Mouse (Mus musculus): ENCODE results near the gene 3425401B19Rik. TPM values are rescaled to one million over a fixed set of nuclear protein-coding genes. Genes with fewer than 3 reads are reported as not detected.

The 3425401B19Rik gene
- 0.04 and 0.10 TPM in 2 replicates for polyA plus RNA-seq (2012; rRNA removed)

DNA sequence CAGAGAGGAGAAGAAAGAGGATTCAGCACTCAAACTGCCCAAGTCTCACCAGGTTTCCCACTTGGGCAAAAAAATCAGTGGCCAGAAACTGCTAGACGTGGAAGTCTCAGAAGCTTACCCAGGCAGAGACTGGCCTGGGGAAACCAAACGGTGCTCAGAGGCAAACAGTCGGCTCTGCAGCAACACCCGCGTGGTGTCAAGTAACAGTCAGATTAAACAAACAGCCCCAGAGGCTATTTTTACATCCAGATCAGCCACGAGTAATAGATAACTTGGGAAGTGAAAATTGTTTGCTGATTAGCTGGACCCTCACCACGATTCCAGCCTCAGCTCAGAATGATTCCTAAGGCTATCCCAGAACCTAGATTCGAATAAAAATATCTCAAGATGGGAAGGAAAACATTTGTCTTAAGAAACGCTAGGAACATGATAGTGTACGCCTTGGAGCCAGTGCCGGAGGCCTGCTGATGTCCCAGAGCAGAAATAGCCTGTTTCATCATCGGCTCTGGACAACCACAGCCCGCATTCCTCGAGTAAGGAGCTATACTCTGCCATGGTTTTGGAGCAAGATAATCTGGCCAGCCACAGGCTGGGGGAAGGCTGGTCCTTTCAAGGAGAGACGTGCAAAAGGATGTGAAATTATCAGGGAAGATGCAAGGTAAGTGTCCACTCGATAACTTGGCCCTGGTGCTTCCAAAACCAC is at the start of gene 3425401B19Rik:
Gene 3425401B19Rik, minus strand, starts transcription at position 170 of the 703 bp plus-strand sequence.
- 65% methylated on average over 16 of the region's 16 CpGs for WGBS
- DNase-seq (ENCODE audit: low read depth, low spot score), result no peak

DNA sequence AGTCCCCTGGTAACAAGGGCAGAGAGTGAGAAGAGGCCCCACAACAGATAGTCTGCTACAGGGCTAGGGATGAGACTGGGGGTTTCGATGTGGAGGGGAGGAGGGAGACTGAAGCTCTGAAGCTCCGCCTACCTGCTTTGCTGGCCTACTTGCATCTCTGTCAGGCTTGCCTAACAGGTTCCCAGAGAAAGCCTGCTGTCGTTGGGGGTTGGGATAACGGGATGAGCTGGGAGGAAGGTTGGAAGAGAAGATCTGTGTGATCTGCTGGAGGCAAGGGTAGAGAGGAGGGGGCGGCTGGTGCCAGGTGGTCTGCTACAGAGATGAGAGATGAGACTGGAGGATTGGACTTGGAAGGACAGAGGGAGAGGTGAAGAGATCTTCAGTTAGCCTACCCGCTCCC is 47.9 kb upstream of the 3425401B19Rik start:
- WGBS, result 56% methylated on average over 6 of the region's 6 CpGs

DNA sequence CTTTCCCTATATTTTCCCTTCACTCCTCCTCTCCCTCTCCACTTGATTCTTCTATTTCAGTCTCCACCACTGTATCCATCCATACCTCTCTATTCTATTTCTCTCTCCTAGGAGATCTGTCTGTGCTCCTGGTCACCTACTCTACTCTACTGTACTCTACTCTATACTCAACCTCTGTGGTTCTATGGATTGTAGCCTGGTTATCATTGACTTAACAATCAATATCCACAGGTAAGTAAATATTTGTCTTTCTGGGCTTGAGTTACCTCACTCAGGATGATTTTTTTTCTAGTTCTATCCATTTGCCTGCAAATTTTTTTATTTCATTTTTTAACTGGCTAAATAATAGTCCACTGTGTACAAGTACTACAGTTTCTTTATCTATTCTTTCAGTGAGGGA is 41.8 kb upstream of the 3425401B19Rik start:
- DNase-seq (ENCODE audit: low read depth, low spot score), result no peak

More for the DNA sequence above, 47.9 kb upstream of the 3425401B19Rik start:
- DNase-seq (ENCODE audit: low read depth, low spot score), result no peak

DNA sequence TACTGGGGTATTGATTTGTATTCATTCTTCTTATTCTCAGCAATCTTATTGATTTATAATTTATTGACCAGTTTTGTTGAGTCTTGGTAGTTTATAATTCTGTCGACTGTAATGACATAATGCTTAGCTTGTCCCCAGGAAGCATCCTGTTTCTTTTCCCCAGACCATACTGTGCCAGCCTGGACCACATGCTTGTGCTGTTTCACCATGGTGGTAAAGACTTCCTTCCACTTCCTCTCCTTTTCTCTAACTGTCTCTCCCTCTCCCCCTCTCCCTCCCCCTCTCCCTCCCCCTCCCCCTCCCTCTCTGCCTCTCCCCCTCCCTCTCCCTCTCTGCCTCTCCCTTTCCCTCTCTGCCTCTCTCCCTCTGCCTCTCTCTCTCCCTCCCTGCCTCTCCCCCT is 36.4 kb upstream of the 3425401B19Rik start:
- 28% methylated on average over 1 of the region's 1 CpGs for WGBS
- no peak for DNase-seq (ENCODE audit: low read depth, low spot score)

DNA sequence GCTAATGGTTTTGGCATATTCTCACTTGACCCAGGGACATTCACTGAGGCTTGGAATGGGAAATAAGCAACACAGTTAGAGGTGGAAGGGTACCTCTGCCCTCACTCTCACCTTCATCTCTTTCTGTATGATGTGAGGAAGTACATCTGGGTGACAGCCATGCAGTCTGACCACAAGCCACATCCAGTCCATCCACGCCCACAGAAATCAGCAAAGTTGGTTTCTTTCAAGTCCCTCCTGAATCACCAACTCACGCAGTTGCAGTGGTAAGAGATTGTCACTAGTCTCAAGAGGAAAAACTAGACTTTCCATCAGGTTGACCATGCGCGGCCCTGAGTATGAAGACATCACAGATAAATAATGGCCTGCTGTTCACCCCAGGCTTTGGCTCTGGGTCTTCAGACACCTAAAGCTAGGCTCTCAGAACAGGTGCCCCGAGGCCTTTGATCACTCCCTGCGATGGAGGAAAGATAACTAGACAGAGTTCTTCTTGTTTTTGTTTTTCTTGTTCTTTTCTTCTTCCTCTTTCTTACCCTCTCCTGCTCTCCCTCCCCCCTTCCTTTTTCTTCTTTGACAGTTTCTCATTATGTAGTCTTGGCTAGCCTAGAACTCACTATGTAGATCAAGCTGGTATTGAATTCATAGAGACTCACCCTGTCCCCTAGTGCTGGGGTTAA is 31.8 kb upstream of the 3425401B19Rik start:
- DNase-seq (ENCODE audit: low read depth, low spot score), result no peak
- 84% methylated on average over 6 of the region's 6 CpGs for WGBS

DNA sequence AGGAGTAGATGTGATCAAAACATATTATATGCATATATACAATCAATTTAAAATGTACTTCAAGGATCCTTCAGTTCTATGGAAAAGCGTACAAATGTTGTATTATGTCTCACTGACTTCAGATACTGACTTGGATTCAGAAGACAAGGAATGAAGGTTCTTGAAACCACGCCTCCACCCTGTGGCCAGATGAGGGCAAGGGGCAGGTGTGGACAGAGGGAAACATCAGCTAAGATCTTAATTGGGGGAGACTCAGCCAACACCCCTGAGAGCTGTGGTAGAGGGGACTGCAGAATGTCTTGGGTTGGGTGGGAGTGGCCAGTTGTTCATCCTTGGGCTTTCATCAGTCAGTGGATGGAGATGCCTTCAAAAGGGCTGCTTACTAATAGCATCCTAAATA is 30.4 kb upstream of the 3425401B19Rik start:
- WGBS, result 93% methylated on average over 2 of the region's 2 CpGs

DNA sequence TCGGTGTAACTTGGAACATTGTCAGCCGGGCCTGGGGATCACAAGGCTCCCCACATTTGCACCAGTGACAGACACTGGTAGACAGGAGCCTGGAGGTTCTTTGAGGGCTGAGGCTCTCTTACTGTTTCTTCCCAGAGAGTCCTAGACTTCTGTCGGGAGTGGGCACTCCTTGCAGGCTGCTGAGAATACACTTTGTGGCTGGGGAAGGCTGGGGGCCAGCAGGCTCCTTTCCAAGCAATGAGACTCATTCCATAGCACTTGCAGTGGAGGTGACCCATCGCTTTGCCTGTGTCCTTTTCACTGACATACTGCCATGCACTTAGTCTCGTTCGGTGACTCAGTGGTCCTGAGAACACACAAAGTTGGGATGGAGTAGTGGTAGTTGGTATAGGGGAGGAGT is 30.0 kb upstream of the 3425401B19Rik start:
- WGBS, result 87% methylated on average over 6 of the region's 6 CpGs
- DNase-seq (ENCODE audit: low read depth, low spot score), result no peak

More for the DNA sequence above, 30.4 kb upstream of the 3425401B19Rik start:
- no peak for DNase-seq (ENCODE audit: low read depth, low spot score)

DNA sequence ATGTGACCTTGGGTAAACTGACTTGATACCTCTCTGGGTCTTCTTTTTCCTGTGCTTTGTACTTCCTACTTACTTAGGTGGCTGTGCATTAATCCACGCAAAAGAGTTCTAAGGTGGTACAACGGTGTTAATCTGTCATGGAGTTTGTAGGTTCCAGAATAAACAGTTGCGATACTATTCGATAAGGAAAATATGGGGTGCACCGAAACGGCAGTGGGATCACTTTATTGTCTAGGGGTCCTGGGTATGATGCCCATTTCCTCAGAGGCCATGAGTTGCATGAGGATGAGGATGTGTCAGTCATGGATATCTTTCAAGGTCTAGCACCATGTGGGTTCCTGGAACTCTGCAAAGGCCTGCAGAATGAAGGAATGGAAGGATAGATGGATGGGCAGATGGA is 24.8 kb upstream of the 3425401B19Rik start:
- DNase-seq (ENCODE audit: low read depth, low spot score), result no peak
- 96% methylated on average over 6 of the region's 6 CpGs for WGBS

DNA sequence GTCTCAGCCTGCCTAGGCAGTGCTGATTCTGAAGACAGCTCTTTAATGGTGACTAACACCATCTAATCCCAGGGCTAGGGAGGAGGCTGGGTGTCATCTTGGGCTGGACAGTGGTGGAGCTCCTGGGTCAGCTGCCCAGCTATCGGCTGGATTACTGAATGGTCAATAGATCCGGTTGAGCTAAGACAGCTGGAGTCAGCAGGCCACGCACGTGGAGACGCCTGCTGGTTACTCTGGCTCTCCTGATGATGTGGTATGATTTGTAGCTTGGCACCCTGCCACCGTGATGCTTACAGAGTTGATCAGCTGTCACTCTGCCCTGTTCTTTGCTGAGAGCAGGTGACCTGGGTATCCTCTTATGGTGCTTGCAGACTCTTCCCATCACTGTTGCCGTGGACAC is 23.7 kb upstream of the 3425401B19Rik start:
- no peak for DNase-seq (ENCODE audit: low read depth, low spot score)
- WGBS, result 25% methylated on average over 7 of the region's 7 CpGs

DNA sequence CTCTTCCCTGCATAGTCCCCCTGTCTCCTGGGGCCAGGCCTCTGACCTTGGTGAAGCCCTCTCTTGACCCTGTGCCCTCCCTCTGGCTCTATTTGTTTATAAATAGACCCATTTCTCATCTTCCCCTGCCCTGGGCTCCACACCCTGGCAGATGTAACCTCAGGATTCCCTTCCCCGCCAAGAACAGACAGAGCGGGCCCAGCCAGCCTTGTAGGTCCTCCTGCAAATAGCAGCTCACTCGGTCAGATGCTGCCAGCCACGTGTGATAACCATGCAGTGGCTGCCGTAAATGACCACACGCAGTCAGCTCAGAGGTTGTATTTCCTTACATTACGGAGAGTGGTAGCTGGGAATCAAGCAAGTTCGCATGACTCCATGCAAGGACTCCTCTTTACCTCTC is 22.8 kb upstream of the 3425401B19Rik start:
- WGBS, result 62% methylated on average over 8 of the region's 8 CpGs
- DNase-seq (ENCODE audit: low read depth, low spot score), result no peak

DNA sequence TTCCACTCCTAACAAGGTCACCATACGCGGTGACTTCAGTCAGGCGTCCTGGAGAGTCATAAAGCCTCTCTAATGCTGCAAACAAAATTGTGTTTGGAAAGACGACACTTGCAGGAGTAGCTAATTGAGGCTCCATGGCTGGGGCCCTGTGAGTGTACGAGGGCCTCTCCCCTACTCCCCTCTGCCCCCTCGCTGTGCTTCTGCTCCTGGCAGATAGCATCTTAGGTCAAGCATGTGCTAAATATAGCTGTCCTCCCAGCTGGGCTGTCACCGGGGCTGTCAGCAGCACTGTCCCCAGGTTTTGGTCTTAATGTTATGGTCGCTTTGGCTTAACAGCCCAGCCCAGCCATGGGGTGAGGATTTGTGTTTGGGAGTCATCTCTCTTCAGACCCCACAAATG is 15.9 kb upstream of the 3425401B19Rik start:
- WGBS, result 44% methylated on average over 8 of the region's 8 CpGs
- no peak for DNase-seq (ENCODE audit: low read depth, low spot score)

DNA sequence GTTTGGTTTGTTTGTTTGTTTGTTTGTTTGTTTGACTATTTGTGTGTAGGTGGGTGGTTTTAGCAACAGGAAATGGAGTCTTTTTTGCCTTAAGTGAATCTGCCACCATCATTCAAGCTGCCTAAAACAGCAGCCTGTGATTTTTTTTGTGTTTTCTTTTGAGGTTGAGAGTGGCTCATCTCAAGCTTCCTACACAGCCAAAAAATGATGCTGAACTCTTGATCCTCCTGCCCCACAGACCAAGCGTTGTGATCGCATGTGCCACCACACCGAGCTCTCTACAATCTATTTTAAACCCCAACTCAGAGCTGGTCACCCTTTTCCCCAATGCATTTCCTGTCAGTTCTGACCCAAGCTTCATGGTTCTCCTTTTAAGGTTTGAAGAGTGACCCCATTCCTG is 13.5 kb upstream of the 3425401B19Rik start:
- 74% methylated on average over 3 of the region's 3 CpGs for WGBS

DNA sequence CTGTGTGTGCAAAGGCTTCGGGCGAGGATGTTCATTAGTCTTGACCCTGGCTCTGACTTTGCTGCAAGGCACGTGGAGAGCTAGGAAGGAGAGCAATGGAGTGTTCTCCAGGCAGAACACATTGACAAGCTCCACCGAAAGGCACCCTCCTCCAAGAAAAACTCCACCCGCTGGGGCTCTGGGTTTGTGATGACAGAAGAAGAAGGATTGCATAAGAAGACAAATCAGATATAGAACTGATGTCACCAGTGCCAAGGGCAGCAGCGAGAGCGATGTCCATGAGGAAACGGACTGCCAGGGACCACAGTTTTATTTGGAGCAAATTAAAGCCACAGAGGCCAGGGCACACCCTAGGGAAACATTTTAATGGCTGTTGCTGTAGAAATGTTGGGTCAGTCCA is 12.7 kb upstream of the 3425401B19Rik start:
- DNase-seq (ENCODE audit: low read depth, low spot score), result no peak
- 54% methylated on average over 8 of the region's 8 CpGs for WGBS

More for the DNA sequence above, 13.5 kb upstream of the 3425401B19Rik start:
- DNase-seq (ENCODE audit: low read depth, low spot score), result no peak

DNA sequence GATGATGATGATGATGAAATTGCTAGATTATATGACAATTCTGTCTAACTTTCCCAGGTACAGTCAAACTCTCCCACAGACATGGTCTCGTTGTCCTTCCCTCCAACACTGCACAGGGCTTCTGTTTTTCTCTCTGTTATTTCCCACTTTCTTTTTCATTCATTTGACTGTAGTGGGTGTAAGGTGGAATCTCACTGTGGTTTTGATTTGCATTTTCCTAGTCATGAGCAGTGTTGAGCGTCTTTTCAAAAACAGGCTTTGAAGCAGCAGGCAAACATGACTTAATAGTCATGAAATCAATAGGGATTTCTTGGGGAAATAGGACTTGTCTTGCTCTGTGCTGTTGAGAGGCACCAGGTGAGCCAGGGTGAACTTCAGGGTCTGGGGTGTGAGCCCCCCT is 11.3 kb upstream of the 3425401B19Rik start:
- 90% methylated on average over 2 of the region's 2 CpGs for WGBS
- DNase-seq (ENCODE audit: low read depth, low spot score), result no peak

DNA sequence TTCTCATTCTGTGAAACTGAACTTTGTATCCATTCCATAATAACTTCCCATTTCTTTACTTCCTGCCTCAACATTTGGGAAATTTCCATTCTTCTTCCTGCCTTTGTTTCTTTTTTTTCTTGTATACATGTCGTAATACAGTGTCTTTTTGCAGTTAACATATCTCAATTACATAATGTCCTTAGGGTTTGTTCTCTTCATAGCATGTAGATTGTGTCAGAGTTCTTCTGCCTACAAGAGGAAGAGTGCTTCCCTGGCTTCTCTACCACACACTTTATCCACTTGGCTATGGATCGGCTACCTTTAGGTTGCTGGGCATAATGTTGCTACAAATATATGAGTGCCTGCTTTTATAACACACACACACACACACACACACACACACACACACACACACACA is 10.8 kb upstream of the 3425401B19Rik start:
- DNase-seq (ENCODE audit: low read depth, low spot score), result no peak
- WGBS, result 59% methylated on average over 2 of the region's 2 CpGs

DNA sequence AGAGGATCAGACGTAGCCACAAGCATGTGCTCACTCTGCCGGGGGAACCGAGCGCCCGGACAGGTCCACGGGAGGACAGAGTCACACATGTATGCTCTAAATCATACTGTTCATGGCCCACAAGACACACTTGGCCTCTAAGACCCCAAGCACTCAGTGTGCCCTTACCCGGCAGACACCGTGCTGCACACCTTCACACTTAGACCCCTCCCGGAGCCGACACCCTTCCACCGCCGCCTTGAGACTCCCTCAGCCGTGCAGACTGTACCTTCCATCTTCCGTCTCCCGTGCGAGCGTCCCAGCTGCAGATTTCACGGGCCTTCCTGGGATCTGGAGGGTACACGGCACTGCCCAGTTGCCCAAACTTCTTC is 373 bp downstream of the 3425401B19Rik start:
- 73% methylated on average over 19 of the region's 19 CpGs for WGBS
- DNase-seq (ENCODE audit: low read depth, low spot score), result no peak

DNA sequence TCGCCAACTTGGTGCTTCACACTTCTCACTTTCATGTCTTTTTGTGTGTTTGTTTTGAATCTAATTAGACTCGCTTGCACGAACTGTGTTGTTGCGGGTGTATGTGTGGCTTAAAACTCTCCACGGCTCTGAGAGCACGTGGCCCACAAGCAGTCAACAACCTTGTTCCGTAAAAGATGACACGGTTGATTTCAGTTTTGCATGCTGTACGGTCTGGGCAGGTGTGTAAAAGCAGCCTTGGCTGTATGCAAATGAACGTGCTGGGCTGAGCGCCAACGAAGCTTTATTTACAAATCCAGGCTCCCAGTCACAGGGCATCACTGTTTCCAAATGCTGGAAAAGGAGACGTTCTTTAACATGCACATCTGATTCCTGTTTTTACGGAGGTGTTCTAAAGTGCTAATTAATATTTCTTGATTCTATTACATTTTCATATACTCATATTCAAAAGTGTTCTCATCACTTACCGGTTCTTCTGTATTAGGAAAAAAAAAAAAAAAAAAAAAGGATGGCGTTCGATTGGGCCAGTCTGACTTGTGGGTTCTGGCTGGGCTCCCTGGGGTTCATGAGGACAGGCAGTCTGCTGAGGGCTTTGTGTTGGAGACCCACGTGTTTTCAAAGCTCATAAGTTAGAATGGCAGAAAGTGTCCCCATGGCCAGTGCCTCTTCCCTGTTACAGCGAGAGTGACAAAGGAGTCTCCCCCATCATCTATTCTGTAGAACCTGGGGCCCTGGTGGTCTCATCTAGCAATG is 935 bp downstream of the 3425401B19Rik start:
- no peak for DNase-seq (ENCODE audit: low read depth, low spot score)
- WGBS, result 36% methylated on average over 19 of the region's 19 CpGs

DNA sequence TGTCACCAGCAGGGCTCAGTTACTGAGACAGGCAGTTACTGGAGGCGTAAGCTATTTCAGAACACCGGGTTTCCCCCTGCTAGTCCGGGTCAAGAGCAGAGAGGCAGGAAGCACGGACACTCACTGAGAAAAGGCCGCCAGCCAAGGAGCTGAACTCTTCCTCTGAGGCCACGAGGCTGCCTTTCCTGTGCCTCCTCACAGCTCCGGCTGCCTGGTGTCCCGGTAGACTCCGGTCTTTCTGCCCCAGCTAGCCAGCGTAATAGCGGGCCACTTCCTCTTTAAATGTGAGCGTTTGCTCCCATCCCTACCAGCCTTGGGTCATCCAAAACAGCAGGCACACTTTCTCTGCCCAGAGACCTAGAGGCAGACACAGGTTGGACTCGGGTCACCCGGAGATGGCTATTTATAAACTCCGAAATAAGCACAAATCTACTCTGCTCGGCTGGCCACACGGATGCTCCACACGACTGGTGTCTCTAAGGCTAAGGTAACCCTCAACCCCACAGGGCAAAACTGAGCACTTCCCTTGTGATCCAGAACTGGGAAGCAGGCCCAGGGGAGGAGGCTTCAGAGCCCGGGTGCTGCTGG is 1.7 kb downstream of the 3425401B19Rik start:
- WGBS, result 44% methylated on average over 19 of the region's 19 CpGs
- DNase-seq (ENCODE audit: low read depth, low spot score), result no peak

DNA sequence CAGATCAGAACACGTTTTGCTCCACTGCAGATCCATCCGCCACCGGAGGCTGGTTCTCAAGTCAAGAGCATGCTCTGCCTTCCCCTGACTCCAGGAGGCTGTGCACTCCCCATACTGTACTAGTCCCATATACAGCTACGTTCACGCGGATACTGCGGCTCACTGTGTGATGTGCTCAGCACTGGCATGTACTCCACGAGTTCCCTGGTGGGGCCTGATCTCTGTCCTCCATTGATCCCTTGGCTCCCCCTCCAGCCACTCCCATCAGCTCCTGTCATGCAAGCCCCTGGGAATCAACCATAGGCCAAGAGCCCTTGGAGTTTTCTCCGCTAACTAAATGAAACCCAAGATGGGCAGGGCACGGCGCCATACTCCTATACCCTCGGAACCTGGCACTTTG is 2.6 kb downstream of the 3425401B19Rik start:
- 96% methylated on average over 12 of the region's 12 CpGs for WGBS
- no peak for DNase-seq (ENCODE audit: low read depth, low spot score)

DNA sequence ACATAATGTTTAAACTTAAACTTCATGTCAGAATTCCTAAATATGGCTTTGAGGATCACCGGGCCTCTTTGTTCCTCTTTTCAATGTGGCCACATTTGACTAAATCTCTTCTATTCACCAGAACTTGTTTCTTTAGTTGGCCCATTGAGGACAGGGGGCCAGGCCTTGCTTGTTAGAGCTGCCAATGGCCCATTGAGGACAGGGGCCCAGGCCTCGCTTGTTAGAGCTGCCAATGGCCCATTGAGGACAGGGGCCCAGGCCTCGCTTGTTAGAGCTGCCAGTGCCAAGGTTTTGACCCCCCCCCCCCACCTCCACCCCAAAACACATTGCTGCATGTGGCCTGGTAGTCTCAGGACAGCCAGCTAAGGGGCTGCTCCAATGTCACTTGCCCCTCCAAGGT is 3.5 kb downstream of the 3425401B19Rik start:
- no peak for DNase-seq (ENCODE audit: low read depth, low spot score)
- 92% methylated on average over 3 of the region's 3 CpGs for WGBS
